23 mouse cellular contexts compared by ENCODE assay signal in the genomic region with DNA sequence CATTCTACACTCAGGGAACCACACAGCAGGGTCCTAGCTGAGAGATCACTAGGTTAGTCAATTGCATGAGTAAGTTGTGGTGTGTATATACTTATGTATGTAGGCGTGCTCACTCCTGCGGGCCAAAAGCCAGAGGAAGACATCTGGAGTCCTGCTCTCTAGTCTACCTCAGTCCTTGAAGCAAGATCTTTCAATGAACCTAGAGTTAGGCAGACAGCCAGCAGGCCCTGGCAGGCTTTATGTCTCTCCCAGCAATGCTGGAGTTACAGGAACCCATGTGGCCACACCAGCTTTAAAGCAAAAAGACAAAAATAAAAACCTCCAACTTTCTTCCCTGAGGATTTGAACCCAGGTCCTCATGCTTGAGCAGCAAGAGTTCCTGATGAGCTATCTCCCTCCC.
DNase-seq lines count a peak whose midpoint lies in the region; ATAC-seq and TF ChIP-seq lines count a peak whose summit lies in the region.
"Had no signal": no experiment of that assay in that cellular context is flagged by ENCODE, and none has a peak within 500 bp of the region (broad histone marks: within the 10 kb centered on the region; RNA-seq: fewer than 3 reads in every experiment).

No protein-coding gene starts in this region.

- H3K9ac ChIP-seq in limb, embryonic 14.5 days (ENCODE audit: low read depth, low read length, severe bottlenecking), result no peak overlapping the region
- H3K9ac ChIP-seq: heart, embryonic 15.5 days; intestine, embryonic 15.5 days; limb, embryonic 12.5 days; liver, embryonic 12.5 days; lung, embryonic 15.5 days; midbrain, embryonic 13.5 days had no signal

- no peak for TF ChIP-seq POLR2A in limb, embryonic 14.5 days (IDR thresholded peaks at IDR 0.05; ENCODE audit: borderline replicate concordance, extremely low read depth, insufficient read depth, insufficient read length)

- 93% methylated on average over 2 of the region's 2 CpGs for WGBS in limb, embryonic 14.5 days
- 97% methylated on average over 2 of the region's 2 CpGs for WGBS in limb, embryonic 10.5 days

- DNase-seq in adrenal gland, postnatal 36 days, result peak; percentile 7 to 20
- DNase-seq in adrenal gland, adult 8-10 months, result no peak
- DNase-seq in heart, postnatal 14 days, result peak; percentile 9 to 10
- DNase-seq in heart, adult 8-10 months (ENCODE audit: low spot score), result no peak
- DNase-seq in limb, embryonic 14.5 days (ENCODE audit: low spot score), result peak; percentile 56
- DNase-seq in limb, embryonic 10.5 days (ENCODE audit: low spot score), result no peak
- peak; percentile 16 for DNase-seq in adipocyte (ENCODE audit: low spot score)
- DNase-seq: cerebellum, adult 8-10 months; gastrocnemius, postnatal 25 days; heart, adult 2 months; kidney, adult 9 months; kidney, postnatal 14 days; lung, postnatal 36 days; thymus, postnatal 25 days had no signal

- intact Hi-C loops in heart, postnatal 14 days (cut with DNase I), result no loop called here

- H3K4me3 ChIP-seq in limb, embryonic 14.5 days (replicated peaks; ENCODE audit: low read length), result no peak overlapping the region
- H3K4me3 ChIP-seq in limb, embryonic 10.5 days, result no peak overlapping the region
- H3K4me3 ChIP-seq: heart, adult 2 months; heart, embryonic 15.5 days; hindbrain, embryonic 10.5 days; intestine, embryonic 15.5 days; limb, embryonic 12.5 days; liver, embryonic 12.5 days; lung, embryonic 15.5 days; megakaryocyte, embryonic 14.5 days; midbrain, embryonic 13.5 days had no signal

- H3K4me1 ChIP-seq in limb, embryonic 14.5 days (ENCODE audit: control insufficient read depth, insufficient read depth, low read length), result no peaks in the 10 kb centered on the region
- no peaks in the 10 kb centered on the region; the same call in 1 of the 2 replicates for H3K4me1 ChIP-seq in limb, embryonic 10.5 days
- H3K4me1 ChIP-seq: heart, embryonic 15.5 days; intestine, embryonic 15.5 days; liver, embryonic 12.5 days; lung, embryonic 15.5 days; megakaryocyte, embryonic 14.5 days had no signal

- no peak overlapping the region for H3K4me2 ChIP-seq in limb, embryonic 14.5 days (replicated peaks; ENCODE audit: low read depth, low read length, severe bottlenecking)
- H3K4me2 ChIP-seq: heart, embryonic 15.5 days; intestine, embryonic 15.5 days; limb, embryonic 12.5 days; liver, embryonic 12.5 days; lung, embryonic 15.5 days; midbrain, embryonic 13.5 days had no signal

- H3K27ac ChIP-seq in limb, embryonic 14.5 days (replicated peaks; ENCODE audit: low read depth, low read length), result no peak overlapping the region
- H3K27ac ChIP-seq in limb, embryonic 10.5 days, result no peak overlapping the region
- H3K27ac ChIP-seq: heart, adult 2 months; heart, embryonic 15.5 days; hindbrain, embryonic 10.5 days; intestine, embryonic 15.5 days; limb, embryonic 12.5 days; liver, embryonic 12.5 days; lung, embryonic 15.5 days; midbrain, embryonic 13.5 days had no signal

- no peaks in the 10 kb centered on the region for H3K27me3 ChIP-seq in limb, embryonic 14.5 days (ENCODE audit: control insufficient read depth, insufficient read depth, low read length)
- no peaks in the 10 kb centered on the region for H3K27me3 ChIP-seq in limb, embryonic 10.5 days (ENCODE audit: low read depth, poor library complexity, severe bottlenecking)
- H3K27me3 ChIP-seq: heart, embryonic 15.5 days; intestine, embryonic 15.5 days; limb, embryonic 12.5 days; liver, embryonic 12.5 days; lung, embryonic 15.5 days; megakaryocyte, embryonic 14.5 days; midbrain, embryonic 13.5 days had no signal

- no peaks in the 10 kb centered on the region for H3K9me3 ChIP-seq in limb, embryonic 14.5 days (ENCODE audit: control insufficient read depth, low read length)
- no peaks in the 10 kb centered on the region for H3K9me3 ChIP-seq in limb, embryonic 10.5 days (replicated peaks)
- H3K9me3 ChIP-seq: heart, embryonic 15.5 days; hindbrain, embryonic 10.5 days; intestine, embryonic 15.5 days; limb, embryonic 12.5 days; liver, embryonic 12.5 days; lung, embryonic 15.5 days; midbrain, embryonic 13.5 days had no signal

- no peak for ATAC-seq in limb, embryonic 14.5 days (ENCODE audit: low FRiP score, low read depth)
- ATAC-seq: intestine, embryonic 15.5 days; liver, embryonic 12.5 days; midbrain, embryonic 13.5 days; Patski had no signal

- H3K36me3 ChIP-seq in limb, embryonic 14.5 days (ENCODE audit: control insufficient read depth, insufficient read depth, low read length), result no peaks in the 10 kb centered on the region
- no peaks in the 10 kb centered on the region for H3K36me3 ChIP-seq in limb, embryonic 10.5 days
- H3K36me3 ChIP-seq: heart, embryonic 15.5 days; hindbrain, embryonic 10.5 days; intestine, embryonic 15.5 days; limb, embryonic 12.5 days; liver, embryonic 12.5 days; lung, embryonic 15.5 days; midbrain, embryonic 13.5 days had no signal

Comparison
In these comparisons a context has a peak if more than half of its experiments do, and no peak if none do; other contexts are left out.
1. DNase-seq: peak in adrenal gland, postnatal 36 days (2 of 2), heart, postnatal 14 days (2 of 2), limb, embryonic 14.5 days (single experiment) and adipocyte (single experiment); none in adrenal gland, adult 8-10 months (single experiment), heart, adult 8-10 months (single experiment) and limb, embryonic 10.5 days (single experiment).